Mouse (Mus musculus) spleen, adult 18-20 months (tissue): Measurements from ENCODE around the gene Cacfd1.

Experiments
- DNase-seq, 2 experiments: peaks; one replicate each; pipeline ENCODE4 v3.0.0; 2022; ENCODE audit warnings: mixed read lengths in 2 of 2

Gene Cacfd1

GRCm38 (mm10) chr2:27009714-27010244 lies at the start of gene Cacfd1:
Cacfd1 (plus strand) TSS chr2:27009926.
- DNase-seq, result peak; percentile 84 to 85

- no peak for DNase-seq
Measured at GRCm38 (mm10) chr2:26960756-26961155, 49.0 kb upstream of the Cacfd1 start.

- DNase-seq, result peak; percentile 82 to 88
Measured at GRCm38 (mm10) chr2:26963923-26964723, 45.6 kb upstream of the Cacfd1 start, which contains the start of gene Rexo4. Rexo4 (minus strand) TSS chr2:26964386.

DNA sequence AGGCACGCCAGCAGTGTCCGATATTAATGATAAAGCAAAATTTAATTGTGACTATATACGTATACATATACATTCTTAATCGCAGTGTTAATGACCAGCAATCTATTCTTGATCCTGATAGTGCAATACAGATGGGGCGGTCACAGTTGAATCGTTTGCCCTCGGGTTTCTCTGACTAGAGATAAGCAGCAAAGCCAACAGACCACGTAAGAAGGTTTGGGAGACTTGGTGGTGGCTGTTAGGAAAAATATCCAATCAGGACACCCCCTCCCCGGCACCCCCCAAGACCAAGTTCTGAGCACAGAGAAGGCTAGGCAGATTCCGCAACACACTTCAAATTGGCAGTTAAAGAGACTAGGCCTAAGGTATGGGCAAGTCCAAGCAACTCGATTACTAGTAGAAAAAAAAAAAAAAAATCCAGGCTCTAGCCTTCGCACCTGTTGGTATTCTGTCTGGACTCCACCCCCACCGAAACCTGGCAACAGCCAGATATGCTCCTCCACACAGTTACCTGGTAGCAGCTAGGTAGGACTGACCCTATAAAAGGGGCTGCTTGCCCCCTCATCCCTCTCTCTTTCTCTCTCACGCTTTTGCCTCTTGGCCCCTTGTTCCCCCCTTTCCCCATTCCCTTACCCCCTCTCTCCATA lies 44.9 kb upstream of the Cacfd1 start:
- DNase-seq, result no peak

DNA sequence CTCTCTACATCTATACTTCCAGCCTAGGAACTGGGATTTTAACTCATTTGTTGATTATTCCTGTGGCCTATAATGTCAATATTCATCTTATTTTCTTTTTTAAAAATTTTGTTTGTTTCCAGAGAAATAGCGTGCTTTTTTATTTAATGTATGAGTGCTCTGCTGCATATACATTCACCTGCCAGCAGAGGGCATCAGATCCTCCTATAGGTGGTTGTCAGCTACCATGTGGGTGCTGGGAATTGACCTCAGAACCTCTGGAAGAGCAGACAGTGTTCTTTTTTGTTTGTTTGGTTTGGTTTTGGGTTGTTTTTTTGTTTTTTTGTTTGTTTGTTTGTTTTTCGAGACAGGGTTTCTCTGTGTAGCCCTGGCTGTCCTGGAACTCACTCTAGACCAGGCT lies 42.5 kb upstream of the Cacfd1 start:
- no peak for DNase-seq

DNA sequence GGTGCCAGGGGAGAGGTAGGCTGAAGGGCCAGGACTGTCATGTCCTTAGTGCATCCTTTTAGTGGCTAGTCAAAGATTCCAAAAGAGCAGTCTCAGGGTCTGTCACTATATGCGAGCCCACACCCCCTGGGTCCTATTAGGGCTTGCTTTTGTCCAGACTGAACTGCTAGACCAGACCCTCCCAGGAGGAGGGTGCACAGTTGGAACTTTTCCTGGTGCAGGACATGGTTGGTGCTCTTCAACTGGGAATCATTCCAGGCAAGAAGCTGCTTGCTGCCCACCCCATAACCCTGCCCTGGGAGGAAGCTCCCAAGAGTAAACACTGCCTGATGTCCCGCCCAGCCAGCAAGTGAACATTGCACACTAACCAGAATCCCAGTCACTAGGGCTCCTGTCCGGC lies 36.6 kb upstream of the Cacfd1 start, which contains the start of gene Adamts13:
Gene Adamts13, plus strand, starts transcription at position 301 of the 400 bp plus-strand sequence.
- no peak for DNase-seq

DNA sequence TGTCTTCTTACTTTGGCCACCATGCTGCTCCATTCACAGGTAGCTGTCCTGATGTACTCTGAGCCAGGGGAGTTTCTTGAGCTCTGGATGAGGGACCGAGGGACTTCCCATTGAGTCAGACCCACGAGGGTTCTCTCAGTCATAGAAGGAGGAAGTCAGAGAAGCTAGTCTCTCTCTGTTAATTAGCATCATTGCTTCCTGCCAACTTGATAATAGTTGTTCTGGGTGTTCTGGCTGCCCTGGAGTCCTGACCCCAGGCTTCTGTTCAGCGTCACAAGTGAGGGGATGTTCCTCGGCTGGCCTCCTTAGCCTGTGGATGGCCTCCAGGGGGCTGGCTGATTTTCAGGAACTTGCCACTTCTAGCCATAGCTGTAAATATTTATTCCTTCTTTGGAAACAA lies 35.8 kb upstream of the Cacfd1 start:
- DNase-seq, result peak; percentile 13

GRCm38 (mm10) chr2:26980361-26980760 lies 29.4 kb upstream of the Cacfd1 start:
- no peak for DNase-seq

GRCm38 (mm10) chr2:26984179-26984578 lies 25.5 kb upstream of the Cacfd1 start:
- DNase-seq, result no peak

DNA sequence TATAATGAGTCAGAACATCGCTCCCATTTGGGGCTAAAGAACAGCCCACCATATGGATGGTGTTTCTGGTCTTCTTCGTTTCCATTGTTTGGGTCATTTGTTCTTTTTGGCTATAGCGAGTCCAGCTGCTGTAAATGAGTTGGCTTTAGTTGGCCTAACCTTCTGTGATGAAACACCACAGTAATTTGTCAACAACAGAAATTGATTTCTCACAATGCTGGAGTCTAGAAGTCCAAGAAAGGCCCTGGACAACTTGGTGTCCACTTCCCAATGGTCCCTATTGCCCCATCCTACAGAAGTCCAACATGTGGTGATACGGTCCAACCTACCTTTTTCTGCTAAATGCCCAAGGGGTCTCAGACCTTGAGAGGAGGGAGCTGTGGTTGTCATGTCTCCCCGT lies 25.1 kb upstream of the Cacfd1 start:
- DNase-seq, result no peak

GRCm38 (mm10) chr2:26993936-26994335 lies 15.8 kb upstream of the Cacfd1 start:
- no peak for DNase-seq

DNA sequence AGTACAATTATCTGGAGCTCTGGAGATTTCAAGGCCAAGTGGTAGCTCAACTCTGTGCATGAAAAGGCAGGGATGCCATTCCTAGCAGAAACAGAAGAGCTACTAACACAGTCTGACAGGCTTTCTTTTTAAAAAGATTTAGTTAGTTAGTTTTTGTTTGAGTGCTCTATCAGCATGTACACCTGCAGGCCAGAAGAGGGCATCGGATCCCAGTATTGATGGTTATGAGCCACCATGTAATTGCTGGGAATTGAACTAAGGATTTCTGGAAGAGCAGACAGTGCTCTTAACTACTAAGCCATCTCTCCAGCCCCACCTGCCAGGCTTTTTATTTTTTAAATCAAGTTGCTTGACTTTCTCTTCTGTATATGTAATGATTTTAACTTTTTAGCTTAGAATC lies 12.2 kb upstream of the Cacfd1 start:
- no peak for DNase-seq

- no peak for DNase-seq
Measured at GRCm38 (mm10) chr2:26997993-26998392, 11.7 kb upstream of the Cacfd1 start.

DNA sequence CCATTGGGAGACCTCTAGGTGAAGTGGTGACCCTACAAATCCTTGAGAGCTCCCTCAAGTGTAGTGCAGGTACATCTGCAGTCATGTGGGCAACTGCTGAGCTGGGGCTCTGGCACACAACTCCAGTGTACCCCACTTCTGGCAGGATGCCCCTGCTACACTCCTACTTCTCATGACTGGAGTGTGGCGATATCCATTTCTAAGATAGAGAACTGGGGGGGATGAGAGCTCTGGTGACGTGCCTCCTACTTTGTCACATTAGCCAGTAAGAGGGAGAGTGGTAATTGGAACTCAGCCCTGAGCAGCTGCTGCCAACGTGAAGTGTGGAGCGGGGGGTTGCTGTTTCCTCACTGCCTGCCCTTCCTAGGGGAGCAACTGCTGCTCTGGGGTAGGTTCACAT lies 3.5 kb upstream of the Cacfd1 start:
- no peak for DNase-seq

DNA sequence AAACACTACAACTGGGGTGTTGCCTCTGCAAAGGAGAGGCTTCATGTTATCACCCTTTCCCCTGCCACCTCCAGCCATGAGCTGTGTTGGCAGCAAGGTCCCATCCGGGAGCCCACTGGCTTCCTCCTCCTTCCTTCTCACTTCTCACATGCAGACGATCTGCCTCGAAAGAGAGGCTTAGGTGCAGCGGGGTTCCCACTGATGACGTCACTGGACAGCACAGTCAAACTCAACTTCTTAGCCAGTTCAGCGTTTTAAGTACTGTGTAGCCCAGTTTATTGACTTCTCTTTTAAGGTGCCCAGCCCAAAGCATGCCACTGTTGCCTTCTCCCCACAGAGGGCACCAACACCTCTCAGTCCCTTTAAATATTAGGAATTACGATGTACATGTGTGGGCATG lies 2.0 kb upstream of the Cacfd1 start:
- DNase-seq, result no peak

DNA sequence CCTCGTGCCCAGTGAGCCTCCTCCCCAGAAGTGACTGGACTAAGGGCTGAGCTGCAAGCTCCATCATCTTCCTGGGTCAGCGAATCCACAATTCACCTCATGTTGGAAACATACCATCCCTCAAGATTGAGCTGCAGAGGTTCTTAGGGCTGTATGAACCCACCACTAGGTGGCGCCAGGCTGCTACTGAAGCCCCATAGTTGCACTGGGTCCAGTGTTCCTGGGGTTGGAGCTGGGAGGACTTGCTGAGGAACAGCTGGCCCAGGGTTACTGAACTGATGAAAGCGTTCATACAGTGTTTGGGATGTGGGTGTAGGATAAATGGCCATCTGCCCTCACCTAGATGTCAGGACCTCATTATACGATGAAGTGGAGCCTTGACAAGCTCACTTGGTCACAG lies 8.1 kb downstream of the Cacfd1 start:
- DNase-seq, result peak; percentile 43 to 81

DNA sequence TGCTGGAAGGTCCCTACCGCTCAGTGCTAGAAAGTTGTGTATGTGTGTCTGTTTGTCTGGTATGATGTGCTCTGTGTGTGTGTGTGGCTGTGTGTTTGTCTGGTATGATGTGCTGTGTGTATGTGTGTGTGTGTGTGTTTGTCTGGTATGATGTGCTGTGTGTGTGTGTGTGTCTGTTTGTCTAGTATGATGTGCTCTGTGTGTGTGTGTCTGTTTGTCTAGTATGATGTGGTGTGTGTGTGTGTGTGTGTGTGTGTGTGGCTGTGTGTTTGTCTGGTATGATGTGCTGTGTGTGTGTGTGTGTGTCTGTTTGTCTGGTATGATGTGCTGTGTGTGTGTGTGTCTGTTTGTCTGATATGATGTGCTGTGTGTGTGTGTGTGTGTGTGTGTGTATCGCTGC lies 9.8 kb downstream of the Cacfd1 start:
- no peak for DNase-seq

- DNase-seq, result no peak
Measured at GRCm38 (mm10) chr2:27021103-27021502, 11.4 kb downstream of the Cacfd1 start.

GRCm38 (mm10) chr2:27022612-27023011 lies 12.9 kb downstream of the Cacfd1 start:
- no peak for DNase-seq

DNA sequence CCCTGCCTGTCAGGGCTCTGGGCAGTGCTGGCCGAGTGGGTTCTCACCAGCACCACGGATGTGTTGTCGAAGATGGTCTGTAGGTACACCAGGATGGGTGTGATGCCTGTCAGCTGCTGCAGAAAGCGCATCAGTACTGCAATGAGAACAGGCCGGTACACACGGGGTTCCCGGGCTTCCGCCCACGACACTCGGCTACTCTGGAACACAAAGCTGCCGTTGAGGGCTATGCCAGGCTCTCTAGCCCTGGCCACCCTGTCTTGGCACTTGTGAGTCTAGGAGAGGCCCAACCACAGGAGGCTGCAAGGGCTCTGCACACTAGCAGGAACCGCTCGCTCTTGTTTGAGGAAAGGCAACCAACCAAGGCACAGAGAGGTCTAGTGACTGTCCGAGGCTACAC lies 14.4 kb downstream of the Cacfd1 start:
- DNase-seq, result no peak

GRCm38 (mm10) chr2:27025545-27025944 lies 15.8 kb downstream of the Cacfd1 start:
- DNase-seq, result no peak

DNA sequence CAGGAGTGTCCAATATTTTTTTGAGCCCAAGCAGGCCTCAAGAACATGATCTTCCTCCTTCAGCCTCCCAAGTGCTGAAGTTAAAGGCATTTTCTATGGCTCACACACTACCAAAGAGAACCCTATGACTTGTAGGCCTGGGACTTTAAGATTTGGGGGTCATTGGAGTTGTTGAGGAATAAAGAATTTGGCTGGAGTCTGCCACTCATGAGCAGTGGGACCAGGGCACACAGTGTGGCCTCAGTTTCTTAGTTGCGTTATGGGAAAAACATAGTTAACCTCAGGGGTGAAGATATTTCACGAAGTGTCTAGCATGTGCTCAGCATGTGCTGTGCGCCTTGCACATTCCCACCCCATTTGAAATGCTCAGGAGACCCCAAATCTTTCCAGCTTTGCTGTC lies 16.6 kb downstream of the Cacfd1 start:
- DNase-seq, result no peak

GRCm38 (mm10) chr2:27026857-27027617 lies 17.3 kb downstream of the Cacfd1 start:
- DNase-seq, result no peak
